Mouse (Mus musculus) spleen, embryonic (tissue): ENCODE data around the gene H2al1n.
"Not testable (repeated sequence)": the region's sequence is repeated elsewhere in the genome, so short reads cannot be mapped to it uniquely, and the experiment has no call there.

Experiments
- CTCF ChIA-PET: fragments of 350-600 bp; sonication (Branson Sonifier 250); formaldehyde crosslinking; loops from one replicate; lab custom pipeline; 2022; lab: Charles Lee

Gene H2al1n

GRCm38 (mm10) chrX:14210848-14211247, at the start of gene H2al1n:
Gene H2al1n, plus strand, starts transcription at chrX:14211148.
- CTCF ChIA-PET: not testable (repeated sequence)

- CTCF ChIA-PET: no interaction called here
These were observed 11.7 kb upstream of the H2al1n start for GRCm38 (mm10) chrX:14199284-14199683.

- CTCF ChIA-PET: no interaction called here
These were observed 4.7 kb upstream of the H2al1n start for GRCm38 (mm10) chrX:14206112-14206875.

GRCm38 (mm10) chrX:14229218-14229617, 18.3 kb downstream of the H2al1n start:
- CTCF ChIA-PET: no interaction called here

- CTCF ChIA-PET: no interaction called here
These were observed 48.8 kb downstream of the H2al1n start for GRCm38 (mm10) chrX:14259597-14260239.
